Mouse (Mus musculus): ENCODE measurements around the gene Gm8439.
"Not testable (repeated sequence)": the region's sequence is repeated elsewhere in the genome, so short reads cannot be mapped to it uniquely, and the experiment has no call there.

Gm8439 gene

DNA sequence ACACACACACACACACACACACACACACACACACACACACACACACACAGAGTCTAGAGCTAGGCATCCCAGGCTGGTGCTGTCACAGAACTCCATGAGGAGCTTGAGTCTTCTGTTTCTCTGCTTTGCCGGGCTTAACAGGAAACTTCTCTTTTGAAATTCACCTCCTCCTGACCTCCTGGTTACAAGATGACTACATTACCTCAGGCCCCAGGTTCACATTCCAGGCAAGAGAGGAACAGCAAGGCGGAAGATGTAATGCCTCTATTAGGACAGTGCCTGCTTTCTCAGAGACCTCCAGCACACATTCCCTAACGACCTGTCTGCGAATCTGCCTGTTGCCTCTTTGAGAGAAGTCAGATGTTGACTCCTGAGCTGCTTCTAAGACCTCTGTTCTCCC, at the start of gene Gm8439:
Gene Gm8439 (plus strand): TSS at position 301 of the 400 bp plus-strand sequence.
- no peak for DNase-seq (ENCODE audit: low read depth, low spot score)

DNA sequence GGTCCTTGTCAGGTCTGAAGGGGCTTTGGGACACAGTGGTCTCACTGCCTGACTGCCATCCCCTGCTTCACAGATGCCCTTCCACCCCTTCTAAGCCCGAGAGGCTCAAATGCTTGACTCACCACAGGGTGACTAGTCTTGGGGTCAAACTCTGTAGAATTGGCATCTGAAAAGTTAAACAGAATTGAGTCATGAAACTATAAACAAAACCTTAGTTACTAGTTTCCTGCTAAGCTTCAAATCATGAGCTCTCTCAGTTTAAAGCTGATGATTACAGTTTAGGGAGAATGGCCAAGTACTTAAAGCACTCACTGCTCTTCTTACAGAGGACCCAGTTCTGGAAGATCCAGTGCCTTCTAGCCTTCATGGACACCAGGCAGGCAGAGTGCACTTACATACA, 43.6 kb upstream of the Gm8439 start:
- DNase-seq (ENCODE audit: low read depth, low spot score), result no peak

DNA sequence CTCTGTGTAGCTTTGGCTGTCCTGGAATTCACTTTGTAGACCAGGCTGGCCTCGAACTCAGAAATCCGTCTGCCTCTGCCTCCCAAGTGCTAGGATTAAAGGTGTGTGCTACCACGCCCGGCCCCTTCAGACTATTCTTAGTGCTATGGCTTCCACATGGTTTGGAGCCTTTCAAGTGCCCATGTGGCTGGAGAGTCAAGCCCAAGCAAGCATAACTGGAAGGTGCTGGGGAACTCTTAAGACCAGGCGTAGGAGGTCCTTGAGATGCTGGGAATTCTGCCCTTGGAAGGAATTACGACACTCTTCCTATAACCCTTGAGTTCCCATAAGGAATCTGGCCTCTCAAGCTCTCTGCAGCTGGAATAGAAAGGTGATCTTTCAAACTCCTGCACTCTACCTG, 32.0 kb upstream of the Gm8439 start:
- no peak for DNase-seq (ENCODE audit: low read depth, low spot score)

DNA sequence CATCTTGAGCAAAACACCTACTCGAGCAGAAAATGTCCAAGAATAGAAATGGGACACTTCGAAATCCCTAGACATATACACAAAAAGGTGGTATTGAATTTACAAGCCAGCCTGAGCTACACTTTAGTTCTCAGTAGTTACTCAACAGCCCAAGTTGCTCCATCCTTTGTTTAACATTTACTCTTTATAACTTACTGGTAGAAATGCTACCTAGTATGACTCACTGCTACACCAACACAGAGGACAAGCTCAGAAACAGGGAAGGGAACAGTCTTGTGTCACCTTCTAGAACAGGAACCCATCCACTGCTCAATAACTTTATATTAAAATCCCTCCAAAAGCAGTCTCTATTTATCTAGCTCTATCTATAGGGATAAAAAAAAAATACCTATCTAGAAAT, 22.8 kb upstream of the Gm8439 start:
- no peak for DNase-seq (ENCODE audit: low read depth, low spot score)

DNA sequence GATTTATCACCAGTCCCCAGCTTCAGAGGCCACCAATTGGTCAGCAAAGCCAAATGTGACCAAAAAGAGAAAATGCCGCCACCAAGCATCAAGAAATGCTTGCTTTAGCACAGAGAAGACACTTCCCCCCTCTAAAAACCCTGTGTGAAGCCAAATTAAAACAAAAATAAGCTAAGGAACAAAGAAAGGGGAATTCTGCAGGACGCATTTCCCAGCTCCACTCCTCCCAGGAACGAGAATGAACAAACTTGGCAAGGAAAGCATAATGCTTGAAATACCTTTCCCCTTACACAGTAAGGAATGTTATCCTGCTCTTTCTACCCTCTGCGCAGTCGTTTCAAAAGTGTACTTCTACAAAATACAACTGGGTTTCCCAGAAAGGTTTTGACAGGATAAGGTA, 20.5 kb upstream of the Gm8439 start:
- DNase-seq (ENCODE audit: low read depth, low spot score), result no peak

DNA sequence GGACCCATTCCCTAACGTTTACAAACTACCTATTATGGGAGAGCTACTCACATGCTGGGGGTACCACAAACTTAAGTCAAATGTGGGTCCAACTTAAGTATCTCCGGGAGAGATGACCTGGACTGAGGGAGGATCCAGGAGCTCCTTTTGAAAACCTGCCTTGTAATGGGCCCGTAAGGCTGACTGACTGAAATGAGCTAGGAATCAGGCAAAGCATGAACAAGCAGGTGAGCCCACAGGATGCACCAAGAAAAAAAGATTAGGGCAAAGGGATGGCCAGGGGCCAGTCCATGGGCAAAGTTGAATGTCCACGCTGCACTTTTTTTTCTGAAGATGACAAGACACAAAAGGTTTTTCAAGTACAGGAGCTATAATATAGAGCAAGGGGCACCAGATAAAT, 19.5 kb upstream of the Gm8439 start:
- DNase-seq (ENCODE audit: low read depth, low spot score), result peak; percentile 11

DNA sequence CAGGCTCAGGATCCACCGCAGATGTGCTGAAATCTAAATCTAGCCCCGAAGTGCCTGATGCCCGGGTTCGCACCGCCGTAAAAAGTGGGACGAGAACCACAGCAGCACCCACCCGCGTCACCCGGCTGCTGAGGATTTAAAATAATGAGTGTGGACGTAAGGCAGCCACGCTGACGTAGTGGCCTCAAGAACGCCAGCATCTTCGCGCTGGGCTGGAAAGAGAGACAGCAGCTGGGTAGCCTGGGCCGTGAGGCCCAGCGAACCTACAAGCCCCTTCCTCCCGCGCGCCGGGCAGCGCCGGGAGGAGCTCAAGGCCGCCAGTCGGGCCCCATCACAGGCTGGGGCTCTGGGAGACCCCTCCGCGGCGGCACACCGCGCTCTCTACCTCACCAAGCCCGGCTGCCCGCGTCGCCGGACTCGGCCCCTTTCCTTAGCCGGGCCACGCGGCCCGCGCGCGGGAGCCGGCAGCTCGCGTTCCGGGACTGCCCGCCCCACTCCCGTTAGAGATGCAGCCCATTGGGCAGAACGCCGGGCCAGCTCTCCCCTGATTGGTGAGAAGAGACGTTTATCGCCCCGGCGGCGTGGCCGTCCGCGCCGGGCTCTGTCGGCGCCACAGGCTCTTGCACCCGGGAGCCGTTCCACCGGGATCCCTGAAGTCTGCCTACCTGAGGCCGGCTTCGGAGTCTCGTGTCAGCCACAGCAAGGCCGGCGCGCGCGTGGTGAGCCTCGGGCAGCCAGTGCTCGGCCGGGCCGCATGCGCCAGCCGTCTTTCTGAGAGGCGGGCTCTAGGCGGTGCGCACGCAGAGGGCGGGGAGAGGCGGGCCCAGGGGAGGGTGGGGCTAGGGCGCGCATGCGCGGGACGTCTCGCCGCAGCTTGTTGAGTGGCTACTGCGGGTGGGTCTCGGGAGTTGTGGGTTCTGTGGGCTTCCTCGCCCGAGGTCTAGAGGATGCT, 18.8 kb upstream of the Gm8439 start, which contains the start of gene Ctps:
Gene Ctps (minus strand): TSS at position 791 of the 952 bp plus-strand sequence.
- DNase-seq (ENCODE audit: low read depth, low spot score), result peak; percentile 95

DNA sequence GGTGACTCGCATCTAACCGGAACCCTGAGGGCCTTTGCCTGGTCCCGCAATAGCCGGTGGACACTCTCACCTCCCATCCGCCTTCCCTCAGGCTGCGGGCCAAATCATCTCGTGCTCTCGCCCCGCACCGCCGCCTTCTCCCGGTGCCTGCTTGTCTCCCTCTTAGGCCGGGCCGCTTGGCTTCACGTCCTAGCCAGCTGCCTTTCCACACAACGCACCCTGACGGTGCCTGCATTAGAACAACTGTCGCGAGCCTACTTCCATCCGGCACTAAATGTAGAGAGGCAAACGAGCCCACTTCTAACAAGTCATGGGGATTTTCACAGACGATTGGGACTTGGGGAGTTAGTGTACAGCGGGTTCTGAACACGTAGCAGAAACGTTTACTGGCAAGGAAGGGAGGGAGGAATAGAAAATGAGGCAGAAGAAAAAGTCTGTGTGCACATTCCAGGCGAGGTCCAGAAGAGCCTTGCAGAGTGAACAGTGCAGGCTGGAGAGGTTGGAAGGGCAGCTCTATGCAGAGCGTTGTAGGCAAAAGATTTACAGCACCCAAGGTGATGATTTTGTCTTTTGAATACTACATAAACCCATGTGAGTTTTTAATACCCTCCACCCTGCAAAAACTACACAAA, 18.0 kb upstream of the Gm8439 start:
- no peak for DNase-seq (ENCODE audit: low read depth, low spot score)

DNA sequence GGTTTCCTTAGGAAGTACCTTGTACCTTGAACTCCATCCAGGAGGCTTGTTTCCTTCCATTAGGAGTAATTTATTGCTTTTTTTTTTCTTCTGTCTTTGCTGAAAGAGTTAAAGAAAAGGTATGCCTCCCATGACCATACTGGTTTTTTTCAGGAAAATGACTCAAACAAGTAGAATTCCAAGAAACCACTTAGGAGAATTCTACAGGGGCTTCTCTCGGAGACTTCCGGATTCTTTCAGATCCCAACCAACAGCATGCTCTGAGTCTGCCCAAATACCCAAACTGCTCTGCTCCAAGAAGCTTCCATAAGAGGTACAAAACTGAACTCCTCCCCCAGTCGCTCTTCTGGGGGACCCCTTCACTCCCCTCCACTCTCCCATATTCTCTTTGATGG, 17.5 kb upstream of the Gm8439 start:
- no peak for DNase-seq (ENCODE audit: low read depth, low spot score)

DNA sequence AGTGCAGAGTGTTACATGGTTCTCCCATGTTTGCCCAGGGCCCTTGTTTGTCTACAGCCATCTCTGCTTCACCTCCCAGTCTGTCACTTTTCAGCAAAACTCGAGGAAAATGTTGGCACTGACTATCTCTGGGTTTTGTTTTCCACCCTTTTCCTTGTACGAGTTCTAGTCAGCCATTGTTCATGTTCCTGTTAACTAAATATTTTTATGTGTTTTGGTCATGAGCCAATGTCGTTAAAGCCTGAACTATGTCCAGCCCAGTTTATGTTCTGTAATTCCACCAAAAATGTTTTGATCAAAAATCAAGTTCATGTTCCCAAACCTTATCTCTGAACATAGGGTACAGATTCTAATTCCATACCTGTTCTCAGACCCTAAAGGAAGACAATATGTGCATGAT, 16.9 kb upstream of the Gm8439 start:
- no peak for DNase-seq (ENCODE audit: low read depth, low spot score)

DNA sequence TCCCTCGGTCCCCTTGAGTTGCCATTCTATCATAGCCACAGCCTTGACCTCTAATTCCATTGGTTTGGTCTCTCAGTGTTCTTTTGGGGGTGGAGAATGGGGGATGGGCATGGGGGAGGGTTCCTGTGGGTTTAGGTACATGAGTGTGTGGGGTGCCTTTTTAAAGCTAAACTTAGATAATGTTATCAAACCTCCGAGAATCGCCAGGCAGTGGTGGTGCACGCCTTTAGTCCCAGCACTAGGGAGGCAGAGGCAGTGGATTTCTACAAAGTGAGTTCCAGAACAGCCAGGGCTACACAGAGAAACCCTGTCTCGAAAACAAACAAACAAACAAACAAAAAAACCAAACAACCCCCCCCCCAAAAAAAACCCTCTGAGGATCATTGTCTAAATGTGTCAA, 7.7 kb upstream of the Gm8439 start:
- DNase-seq (ENCODE audit: low read depth, low spot score), result no peak

DNA sequence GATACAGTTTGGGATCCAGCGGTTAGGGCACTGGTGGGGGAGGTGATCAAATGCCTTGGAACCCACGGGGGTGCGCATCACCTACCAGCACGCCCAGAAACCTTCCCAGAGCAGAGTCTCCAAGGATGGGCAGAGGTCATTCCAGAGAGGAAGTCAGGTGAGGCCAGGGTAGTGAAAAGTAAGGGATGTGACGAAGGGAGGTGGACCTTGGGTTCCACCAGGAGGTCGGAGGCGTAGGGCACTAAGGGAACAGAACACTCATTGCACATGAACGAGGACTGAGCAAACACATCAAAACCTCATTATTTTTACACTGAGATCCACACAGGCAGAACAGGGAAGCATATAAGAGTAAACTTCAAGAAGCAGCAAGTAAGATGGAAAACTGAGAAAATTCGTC, 6.8 kb upstream of the Gm8439 start:
- no peak for DNase-seq (ENCODE audit: low read depth, low spot score)

DNA sequence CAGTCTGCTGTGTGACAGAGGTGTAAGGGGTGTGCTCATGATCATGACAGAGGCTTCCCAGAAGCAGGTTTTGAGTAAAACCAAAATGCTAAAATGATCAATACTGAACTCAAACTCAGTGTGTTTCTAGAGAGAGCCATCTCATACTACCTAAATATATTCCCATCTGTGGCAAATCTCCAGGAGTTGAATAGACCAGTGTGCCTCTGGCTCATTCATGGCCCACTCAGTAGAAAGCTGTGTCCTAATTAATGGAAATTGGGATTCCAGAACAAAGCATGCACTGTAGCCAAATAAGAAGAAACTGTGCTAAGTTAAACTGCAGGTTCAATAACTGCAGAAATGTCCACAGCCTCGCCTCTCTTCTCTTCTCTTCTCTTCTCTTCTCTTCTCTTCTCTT, 1.6 kb upstream of the Gm8439 start:
- no peak for DNase-seq (ENCODE audit: low read depth, low spot score)

DNA sequence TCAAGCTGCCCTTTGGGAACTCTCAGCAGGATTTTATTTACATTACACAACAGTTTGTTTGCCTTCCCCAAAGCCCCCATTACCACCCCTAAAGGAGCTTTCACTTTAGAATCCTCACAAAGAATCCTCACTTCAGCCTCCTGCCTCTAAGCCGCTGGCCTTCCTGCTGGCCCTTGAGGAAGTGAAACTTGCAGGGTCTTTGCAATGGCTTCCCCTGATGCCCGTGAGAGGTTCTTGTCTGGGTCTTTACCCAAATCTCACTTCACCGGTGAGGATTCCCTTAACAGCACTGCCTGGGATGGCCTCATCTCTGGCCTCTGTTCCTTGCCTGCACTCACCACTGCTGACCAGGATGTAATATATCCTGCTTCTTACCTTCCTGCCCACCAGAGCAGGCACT, 525 bp downstream of the Gm8439 start:
- DNase-seq (ENCODE audit: low read depth, low spot score), result no peak

DNA sequence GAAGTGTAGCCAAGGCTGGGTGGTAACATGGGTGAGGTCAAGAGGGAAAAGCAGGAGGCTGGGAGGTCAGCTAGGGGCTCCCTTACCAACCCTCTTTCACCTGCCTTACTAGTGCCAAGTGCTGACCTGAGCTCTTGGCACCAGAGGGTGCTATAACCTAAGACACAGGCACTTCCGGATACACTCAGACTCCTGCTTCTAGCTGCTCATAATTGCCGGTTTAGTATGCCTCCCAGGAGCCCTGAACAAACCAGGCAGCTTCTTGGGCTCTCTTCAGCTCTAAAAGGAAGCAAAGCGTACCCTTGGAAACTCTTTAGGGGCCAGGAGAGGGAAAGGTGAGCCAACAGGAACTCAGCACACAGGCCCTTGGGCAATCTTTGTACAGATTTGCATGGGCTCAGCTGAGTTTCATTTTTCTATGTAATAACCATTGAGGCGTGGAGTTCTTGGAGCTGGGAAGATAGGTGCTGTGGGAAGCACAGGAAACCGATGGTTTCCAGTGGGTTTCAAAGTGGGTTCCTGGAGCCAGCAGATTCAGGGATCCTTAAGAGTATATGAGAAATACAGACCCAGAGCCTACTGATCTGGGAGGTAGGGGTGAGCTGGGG, 1.4 kb downstream of the Gm8439 start:
- peak; percentile 77 for DNase-seq (ENCODE audit: low read depth, low spot score)

DNA sequence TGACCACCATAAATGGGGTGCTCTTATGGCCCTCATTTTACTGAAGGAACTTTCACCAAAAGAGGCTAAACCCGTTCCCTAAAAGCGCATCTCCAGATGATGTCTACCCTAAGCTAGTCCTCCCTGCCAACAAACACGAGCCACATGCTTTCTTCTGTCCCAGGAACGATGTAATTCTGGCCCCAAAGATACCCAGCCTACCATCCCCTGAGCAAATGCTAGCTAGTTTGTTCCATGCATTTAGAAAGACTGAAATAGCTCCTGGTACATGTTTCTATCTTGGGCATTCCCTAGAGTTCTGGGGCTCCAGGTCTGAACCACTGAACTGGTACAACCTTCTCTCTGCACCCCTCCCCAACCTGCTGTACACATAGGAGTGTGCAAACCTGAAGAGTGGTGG, 2.4 kb downstream of the Gm8439 start:
- no peak for DNase-seq (ENCODE audit: low read depth, low spot score)

DNA sequence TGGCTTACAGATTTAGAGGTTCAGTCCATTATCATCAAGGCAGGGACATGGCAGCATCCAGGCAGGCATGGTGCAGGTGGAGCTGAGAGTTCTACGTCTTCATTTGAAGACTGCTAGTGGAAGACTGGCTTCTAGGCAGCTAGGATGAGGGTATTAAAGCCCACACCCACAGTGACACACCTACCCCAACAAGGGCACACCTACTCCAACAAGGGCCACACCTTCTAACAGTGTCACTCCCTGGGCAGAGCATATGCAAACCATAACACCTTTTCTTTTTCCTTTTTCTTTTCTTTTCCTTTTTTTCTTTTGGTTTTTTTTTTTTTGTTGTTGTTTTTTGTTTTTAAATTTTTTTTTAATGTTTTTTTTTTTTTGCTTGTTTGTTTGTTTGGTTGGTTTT, 7.7 kb downstream of the Gm8439 start:
- not testable (repeated sequence) for DNase-seq (ENCODE audit: low read depth, low spot score)

DNA sequence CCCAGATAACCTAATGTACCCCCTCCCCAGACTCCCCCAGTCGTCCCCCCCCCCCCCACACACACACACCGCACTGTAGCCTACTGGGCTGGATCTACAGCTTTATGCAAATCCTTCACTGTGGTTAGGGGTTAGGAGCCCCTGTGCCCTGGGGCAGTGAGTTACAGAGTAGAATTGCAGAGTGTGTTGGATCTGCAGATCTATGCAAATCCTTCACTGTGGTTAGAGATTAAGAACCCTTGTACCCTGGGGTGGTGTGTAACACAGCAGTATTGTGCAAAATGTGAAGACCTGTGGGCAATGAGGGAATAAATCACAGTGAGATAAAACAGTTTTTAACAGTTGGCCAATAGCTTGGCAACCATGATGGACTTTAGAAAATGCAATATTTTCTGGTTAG, 10.4 kb downstream of the Gm8439 start:
- DNase-seq (ENCODE audit: low read depth, low spot score), result no peak

DNA sequence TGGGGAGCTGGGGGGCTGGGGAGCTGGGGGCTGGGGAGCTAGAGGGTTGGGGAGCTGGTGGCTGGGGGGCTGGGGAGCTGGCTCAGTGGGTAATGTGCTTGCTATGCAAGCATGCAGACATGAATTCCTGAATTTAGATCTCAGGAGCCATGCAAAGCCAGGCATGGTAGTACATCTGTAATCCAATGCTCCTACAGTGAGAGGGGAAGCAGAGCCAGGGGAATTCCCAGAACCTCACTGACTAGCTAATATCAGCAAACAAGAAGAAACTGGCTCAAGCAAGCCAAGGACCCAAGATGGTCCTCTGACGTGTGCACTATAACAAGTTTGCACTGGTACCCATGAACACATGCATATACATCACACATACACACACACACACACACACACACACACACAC, 13.2 kb downstream of the Gm8439 start:
- no peak for DNase-seq (ENCODE audit: low read depth, low spot score)

DNA sequence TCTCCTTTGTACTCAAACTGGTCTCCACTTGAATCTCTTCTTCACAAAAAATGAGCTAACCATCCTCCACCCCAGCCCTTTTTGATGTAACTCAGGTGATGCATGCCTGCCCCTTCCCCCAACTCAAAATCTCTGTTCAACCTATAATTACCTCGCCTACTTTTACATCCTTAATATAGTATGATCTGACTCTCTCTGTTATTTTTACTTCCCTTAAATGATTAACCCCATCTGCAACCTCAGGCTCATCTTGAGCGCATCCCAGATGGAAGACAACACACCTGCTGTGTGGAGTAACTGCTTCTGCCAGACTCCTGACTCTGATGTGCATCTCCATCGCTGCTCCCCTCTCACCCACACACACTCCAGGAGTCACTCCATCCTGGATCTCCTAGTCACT, 14.1 kb downstream of the Gm8439 start:
- DNase-seq (ENCODE audit: low read depth, low spot score), result no peak

DNA sequence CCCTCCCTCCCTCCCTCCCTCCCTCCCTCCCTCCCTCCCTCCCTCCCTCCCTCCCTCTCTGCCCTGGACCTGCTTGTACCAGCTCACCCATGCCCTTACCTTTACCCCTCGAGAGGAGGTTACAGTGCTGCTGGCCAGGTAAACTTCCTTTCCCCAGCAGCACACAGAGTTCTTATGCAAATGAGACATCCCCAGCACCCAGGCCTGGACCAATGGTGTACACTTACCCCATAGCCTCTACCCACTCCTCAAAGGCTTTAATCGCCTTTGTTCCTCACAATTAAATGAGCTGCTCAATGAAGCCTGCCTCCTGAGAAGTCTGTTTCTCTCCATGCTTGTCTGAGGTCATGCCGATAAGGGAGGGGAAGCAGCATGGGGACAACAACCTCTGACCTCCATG, 18.4 kb downstream of the Gm8439 start:
- DNase-seq (ENCODE audit: low read depth, low spot score), result no peak

DNA sequence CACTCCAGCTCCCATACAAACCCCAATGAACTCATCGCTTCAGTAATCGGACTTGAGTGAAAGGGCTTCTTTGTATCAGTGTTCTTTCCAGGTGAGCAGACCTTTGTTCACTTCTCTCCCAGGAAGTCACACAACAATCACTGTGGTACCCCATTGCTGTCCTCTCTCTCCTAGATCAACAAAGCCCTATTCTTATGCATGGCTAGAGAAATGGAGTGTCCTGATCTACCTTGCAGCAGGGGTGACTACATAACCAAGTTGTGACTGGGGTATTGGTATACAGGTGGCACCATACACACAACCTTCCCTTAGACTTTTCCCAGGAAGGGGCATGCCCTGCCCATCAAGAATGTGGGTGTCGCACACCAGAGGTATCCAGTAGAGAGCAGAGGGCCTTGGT, 22.5 kb downstream of the Gm8439 start:
- DNase-seq (ENCODE audit: low read depth, low spot score), result no peak
